Comparison of ENCODE assay signal across 13 mouse cellular contexts in genomic region chr8:63953802-63954201, GRCm38 (mm10). TPM values are rescaled to one million over a fixed set of nuclear protein-coding genes. Genes with fewer than 3 reads are reported as not detected.
"Had no signal": no experiment of that assay in that cellular context is flagged by ENCODE, and none has a peak within 500 bp of the region (broad histone marks: within the 10 kb centered on the region; RNA-seq: fewer than 3 reads in every experiment).

No protein-coding gene starts in this region.

RNA-seq across cellular contexts. Expression of gene Sgo2b, which starts 1.8 kb away (rescaled TPM):
- polyA plus RNA-seq: neural tube, embryonic 13.5 days; neural tube, embryonic 14.5 days; neural tube, embryonic 15.5 days; small intestine, adult 2 months; spleen, adult 2 months; stomach, embryonic 14.5 days; stomach, embryonic 15.5 days; stomach, embryonic 16.5 days; stomach, postnatal 0 days; testis, adult 2 months; thymus, adult 2 months; thymus, postnatal 0 days; urinary bladder, adult 2 months had no signal
